Mouse (Mus musculus) stomach, postnatal 0 days (tissue): ENCODE data around the gene Serpinb8.

Experiments used
- CTCF ChIP-seq: IDR thresholded peaks from 2 replicates; pipeline ENCODE4 v1.5.1; 2016; ENCODE audit warnings: antibody characterized with exemption, low read depth, mild to moderate bottlenecking, moderate library complexity
- EP300 ChIP-seq: optimal IDR thresholded peaks from 2 replicates; pipeline ENCODE3; 2016; ENCODE audit warnings: antibody characterized with exemption

- TF ChIP-seq CTCF (peak; percentile 69), EP300 (no peak)
These were observed 27.7 kb upstream of the Serpinb8 start for GRCm38 (mm10) chr1:107562110-107562509.
